Comparison of ENCODE assay signal across 8 mouse cellular contexts in the genomic region with DNA sequence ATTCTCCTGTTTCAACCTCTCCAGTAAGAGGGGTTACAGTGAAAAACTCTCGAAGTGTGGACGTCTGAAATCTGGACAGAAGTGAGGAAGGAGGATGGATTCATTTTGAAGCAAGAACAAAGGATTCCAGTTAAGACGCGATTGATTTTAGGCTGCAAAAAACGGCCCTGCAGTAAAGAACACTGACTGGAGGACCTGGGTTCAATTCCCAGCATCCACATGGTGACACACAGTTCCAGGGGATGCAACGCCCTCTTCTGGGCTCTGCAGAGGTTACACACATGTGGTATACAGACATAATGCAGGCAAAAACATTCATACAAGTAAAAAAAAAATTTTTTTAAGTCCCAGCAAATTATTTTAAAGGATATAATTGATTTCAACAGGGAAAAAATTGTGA. TPM values are rescaled to one million over a fixed set of nuclear protein-coding genes. Genes with fewer than 3 reads are reported as not detected.
DNase-seq lines count a peak whose midpoint lies in the region; ATAC-seq and TF ChIP-seq lines count a peak whose summit lies in the region.

No protein-coding gene starts in this region.

- intact Hi-C loops in left cerebral cortex, adult 2 months (cut with DNase I) = no loop called here
- intact Hi-C loops in left cerebral cortex, postnatal 36 days (cut with DNase I) = no loop called here

- H3K27ac ChIP-seq in left cerebral cortex, adult 2 months = no peak overlapping the region
- H3K27ac ChIP-seq in embryonic facial prominence, embryonic 11.5 days (replicated peaks; ENCODE audit: low read depth, low read length) = no peak overlapping the region
- H3K27ac ChIP-seq in small intestine, adult 2 months (ENCODE audit: insufficient read depth, low read depth, low read length) = peak overlapping the region; percentile 46

- H3K4me1 ChIP-seq in embryonic facial prominence, embryonic 11.5 days (ENCODE audit: control insufficient read depth, insufficient read depth, low read length) = peaks cover 2% of the 10 kb centered on the region
- peaks cover 5% of the 10 kb centered on the region; the same call in 1 of the 2 replicates for H3K4me1 ChIP-seq in small intestine, adult 2 months (ENCODE audit: control insufficient read depth, insufficient read depth, insufficient read length, low read length)

- peak overlapping the region; percentile 87 for H3K4me3 ChIP-seq in left cerebral cortex, adult 2 months
- no peak overlapping the region for H3K4me3 ChIP-seq in embryonic facial prominence, embryonic 11.5 days (ENCODE audit: low read depth, low read length)
- H3K4me3 ChIP-seq in small intestine, adult 2 months (ENCODE audit: low read depth, low read length) = peak overlapping the region; percentile 89; the same call in 1 of the 2 replicates

- no peaks in the 10 kb centered on the region for H3K36me3 ChIP-seq in embryonic facial prominence, embryonic 11.5 days (replicated peaks; ENCODE audit: control insufficient read depth, insufficient read depth, low read depth, low read length)
- H3K36me3 ChIP-seq in small intestine, adult 2 months (ENCODE audit: control insufficient read depth, insufficient read depth, low read length) = 0 out of 2 replicates have a peak, but pooled peaks cover 2% of the 10 kb centered on the region

- DNase-seq in left cerebral cortex, adult 2 months (ENCODE audit: extremely low spot score in 1 of 2, low spot score in 2 of 2) = no peak
- DNase-seq in left cerebral cortex, adult 11 months (ENCODE audit: low spot score) = no peak
- peak; percentile 12 for DNase-seq in embryonic facial prominence, embryonic 11.5 days (ENCODE audit: low spot score)
- peak; percentile 27 for DNase-seq in kidney, postnatal 10 days
- no peak for DNase-seq in left cerebral cortex, postnatal 36 days (ENCODE audit: low spot score in 2 of 2)
- DNase-seq in adrenal gland, postnatal 4 days (ENCODE audit: low spot score in 2 of 2) = no peak
- no peak for DNase-seq in urinary bladder, postnatal 25 days (ENCODE audit: low spot score)

- H3K9me3 ChIP-seq in embryonic facial prominence, embryonic 11.5 days (replicated peaks; ENCODE audit: control insufficient read depth, low read length) = no peaks in the 10 kb centered on the region

- H3K4me2 ChIP-seq in embryonic facial prominence, embryonic 11.5 days (ENCODE audit: low read depth, low read length) = no peak overlapping the region

- ATAC-seq in embryonic facial prominence, embryonic 11.5 days (replicated peaks; ENCODE audit: insufficient number of reproducible peaks, low FRiP score, low TSS enrichment, low read depth) = no peak

- no peak overlapping the region for H3K9ac ChIP-seq in embryonic facial prominence, embryonic 11.5 days (replicated peaks; ENCODE audit: low read length)

- peaks cover 18% of the 10 kb centered on the region for H3K27me3 ChIP-seq in embryonic facial prominence, embryonic 11.5 days (ENCODE audit: control insufficient read depth, insufficient read depth, low read length)
- H3K27me3 ChIP-seq in small intestine, adult 2 months (ENCODE audit: control insufficient read depth, insufficient read depth, low read length) = no peaks in the 10 kb centered on the region

- 32% methylated on average over 6 of the region's 6 CpGs for WGBS in embryonic facial prominence, embryonic 11.5 days
- WGBS in small intestine, adult 2 months = 25% methylated on average over 6 of the region's 6 CpGs

- no peak for TF ChIP-seq CTCF in left cerebral cortex, adult 2 months (IDR thresholded peaks at IDR 0.05)
- TF ChIP-seq CTCF in small intestine, adult 2 months (IDR thresholded peaks at IDR 0.05; ENCODE audit: extremely low read depth, insufficient read length, insufficient replicate concordance, low read depth, low read length) = no peak

- TF ChIP-seq POLR2A in small intestine, adult 2 months (IDR thresholded peaks at IDR 0.05; ENCODE audit: low read depth, low read length) = no peak

RNA-seq across cellular contexts. Expression of gene Stx3, which starts 1.0 kb away (rescaled TPM):
- 10 to 100 TPM; 30.9 to 31.4 TPM for total RNA-seq in left cerebral cortex, adult 2 months (2021)
- polyA plus RNA-seq in embryonic facial prominence, embryonic 11.5 days (2014; fragmentation: Nextera tagmentation; extraction: Ambion mirVana) = 10.8 and 13.0 TPM in 2 replicates
- polyA plus RNA-seq in small intestine, adult 2 months (2012; rRNA removed) = 12.7 and 38.0 TPM in 2 replicates
- 10 to 100 TPM; 22.9 to 30.1 TPM for total RNA-seq in left cerebral cortex, postnatal 36 days (2021)
- 10 to 100 TPM in 1 of 2 experiments, 1 to 10 TPM in 1; 7.9 to 12.2 TPM for total RNA-seq in adrenal gland, postnatal 4 days (2021)

RNA-seq across cellular contexts. Expression of gene Olfr1417, which starts 18.8 kb away (rescaled TPM):
- total RNA-seq in left cerebral cortex, adult 2 months (2021) = not detected
- not detected in 2 replicates for polyA plus RNA-seq in embryonic facial prominence, embryonic 11.5 days (2014; fragmentation: Nextera tagmentation; extraction: Ambion mirVana)
- not detected in 2 replicates for polyA plus RNA-seq in small intestine, adult 2 months (2012; rRNA removed)
- not detected for total RNA-seq in left cerebral cortex, postnatal 36 days (2021)
- not detected for total RNA-seq in adrenal gland, postnatal 4 days (2021)

RNA-seq across cellular contexts. Expression of gene Olfr1418, which starts 40.7 kb away (rescaled TPM):
- total RNA-seq in left cerebral cortex, adult 2 months (2021) = not detected
- not detected in 2 replicates for polyA plus RNA-seq in embryonic facial prominence, embryonic 11.5 days (2014; fragmentation: Nextera tagmentation; extraction: Ambion mirVana)
- not detected in 2 replicates for polyA plus RNA-seq in small intestine, adult 2 months (2012; rRNA removed)
- total RNA-seq in left cerebral cortex, postnatal 36 days (2021) = not detected
- not detected for total RNA-seq in adrenal gland, postnatal 4 days (2021)

RNA-seq across cellular contexts. Expression of gene Mrpl16, which starts 50.0 kb away (rescaled TPM):
- total RNA-seq in left cerebral cortex, adult 2 months (2021) = 10 to 100 TPM; 36.8 to 37.9 TPM
- polyA plus RNA-seq in embryonic facial prominence, embryonic 11.5 days (2014; fragmentation: Nextera tagmentation; extraction: Ambion mirVana) = 53.7 and 60.8 TPM in 2 replicates
- 1.8 and 4.0 TPM in 2 replicates for polyA plus RNA-seq in small intestine, adult 2 months (2012; rRNA removed)
- 10 to 100 TPM; 40.6 to 42.7 TPM for total RNA-seq in left cerebral cortex, postnatal 36 days (2021)
- total RNA-seq in adrenal gland, postnatal 4 days (2021) = 10 to 100 TPM; 48.8 to 53.8 TPM

RNA-seq across cellular contexts. Expression of gene Olfr1419, which starts 54.7 kb away (rescaled TPM):
- not detected for total RNA-seq in left cerebral cortex, adult 2 months (2021)
- polyA plus RNA-seq in embryonic facial prominence, embryonic 11.5 days (2014; fragmentation: Nextera tagmentation; extraction: Ambion mirVana) = not detected in 2 replicates
- polyA plus RNA-seq in small intestine, adult 2 months (2012; rRNA removed) = not detected in 2 replicates
- total RNA-seq in left cerebral cortex, postnatal 36 days (2021) = not detected
- not detected for total RNA-seq in adrenal gland, postnatal 4 days (2021)

Comparison
In these comparisons a context has a peak if more than half of its experiments do, and no peak if none do; other contexts are left out.
1. DNase-seq: peak in embryonic facial prominence, embryonic 11.5 days (single experiment) and kidney, postnatal 10 days (single experiment); none in left cerebral cortex, adult 2 months (0 of 2), left cerebral cortex, adult 11 months (single experiment), left cerebral cortex, postnatal 36 days (0 of 2), adrenal gland, postnatal 4 days (0 of 2) and urinary bladder, postnatal 25 days (single experiment).